Mouse (Mus musculus): ENCODE results near the gene Ankrd13a. TPM values are rescaled to one million over a fixed set of nuclear protein-coding genes. Genes with fewer than 3 reads are reported as not detected.

Ankrd13a gene
- total RNA-seq, 2 experiments from 2014 or later, result 16.1 to 17.3 TPM

DNA sequence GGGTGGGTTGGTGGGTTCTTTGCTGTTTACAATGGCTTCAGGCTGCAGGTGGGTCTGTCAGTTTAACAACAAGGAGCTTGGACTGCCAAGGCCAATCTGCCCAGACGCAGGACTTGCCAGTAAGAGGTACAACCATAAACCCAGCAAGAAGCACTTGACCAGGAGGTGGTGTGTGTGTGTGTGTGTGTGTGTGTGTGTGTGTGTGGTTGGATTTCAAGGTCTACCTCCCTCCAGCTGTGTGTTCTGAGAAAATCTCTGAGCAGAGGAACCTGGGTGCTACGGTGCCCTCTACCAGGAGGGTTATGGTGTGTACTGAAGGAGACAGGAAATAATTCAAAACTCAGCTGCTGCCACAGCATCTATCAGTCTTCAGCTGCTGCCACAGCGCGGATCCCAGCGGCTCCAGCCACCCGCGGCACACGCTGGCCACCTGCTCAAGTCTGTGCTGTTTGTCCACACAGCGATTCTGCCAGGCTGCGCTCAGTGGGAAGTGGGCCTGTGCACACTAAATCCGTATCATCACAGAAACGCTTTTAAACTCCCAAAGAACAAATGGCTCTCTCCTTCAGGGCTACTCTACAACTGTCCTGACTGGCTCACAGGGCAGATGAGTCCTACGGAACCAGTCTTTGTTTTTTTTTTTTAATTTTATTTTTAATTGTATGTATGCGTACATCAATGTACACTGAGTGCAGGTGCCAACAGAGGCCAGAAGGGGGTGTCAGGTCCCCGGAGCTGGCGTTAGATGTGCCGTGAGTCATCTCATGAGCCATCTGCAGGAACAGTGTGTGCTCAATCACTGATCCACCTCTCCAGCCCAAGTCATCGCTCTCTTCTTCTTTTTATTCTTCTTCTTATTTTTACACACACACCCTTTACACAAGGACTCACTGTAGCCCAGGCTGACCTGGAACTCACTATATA is 9.4 kb upstream of the Ankrd13a start:
- DNase-seq (ENCODE audit: low spot score), result no peak

DNA sequence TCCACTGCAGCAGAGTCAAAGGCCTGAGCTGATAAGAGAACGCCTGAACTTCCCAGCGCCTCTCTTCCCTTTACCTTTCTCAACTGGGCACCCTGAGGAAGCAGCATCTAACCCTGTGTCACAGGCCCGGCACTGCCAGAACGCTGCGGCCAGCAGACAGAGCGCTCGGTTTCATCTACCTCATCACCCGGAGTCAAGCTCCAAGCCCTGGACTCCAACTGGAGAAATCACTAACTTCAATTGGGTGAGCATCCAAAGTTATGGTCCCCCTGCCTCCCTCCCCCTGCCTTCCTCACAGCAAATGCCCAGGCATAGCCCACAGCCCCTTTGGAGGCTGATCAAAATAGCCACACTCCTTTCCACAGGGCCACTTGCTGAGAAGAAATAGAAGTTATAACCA is 7.8 kb upstream of the Ankrd13a start:
- no peak for DNase-seq (ENCODE audit: low spot score)

GRCm38 (mm10) chr5:114767185-114767584 is 7.3 kb upstream of the Ankrd13a start:
- DNase-seq (ENCODE audit: low spot score), result no peak

DNA sequence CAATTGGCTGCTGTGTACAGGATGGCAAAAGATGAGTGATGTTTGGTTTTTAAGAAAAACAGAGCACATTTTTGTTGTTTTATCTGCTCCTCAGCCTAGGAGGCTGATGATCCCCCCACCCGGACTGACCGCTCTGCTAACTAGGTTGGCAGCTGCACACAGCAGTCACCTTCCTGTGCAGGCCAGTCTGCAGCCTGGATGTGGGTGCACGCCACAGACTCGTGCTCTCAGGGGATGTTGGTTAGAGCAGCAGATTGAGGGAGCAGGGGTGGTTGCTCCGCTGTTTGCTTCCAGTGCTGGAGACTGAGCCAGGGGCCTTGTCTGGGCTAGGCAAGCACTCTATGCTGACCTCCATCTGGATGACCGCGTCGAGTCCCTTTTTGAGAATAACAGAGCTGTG is 4.7 kb upstream of the Ankrd13a start:
- no peak for DNase-seq (ENCODE audit: low spot score)

DNA sequence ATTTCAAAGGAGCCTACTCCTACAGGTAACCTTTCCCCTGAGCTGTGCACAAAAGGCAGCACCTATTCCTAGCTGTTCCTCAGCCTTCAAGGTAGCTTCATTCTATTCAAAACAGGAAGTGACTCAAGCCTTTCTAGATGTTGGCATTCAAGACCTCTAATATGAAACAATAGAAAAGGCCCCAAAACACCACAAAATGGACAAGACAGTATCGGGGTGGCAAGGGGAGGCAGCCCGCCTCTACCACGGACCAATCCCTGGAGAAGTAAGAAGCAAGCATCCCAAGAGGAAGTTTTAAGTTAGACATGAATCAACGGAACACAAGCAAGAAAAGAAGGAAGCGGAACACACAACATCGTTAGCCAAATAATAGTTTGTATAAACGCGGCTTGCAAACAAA is 2.7 kb upstream of the Ankrd13a start:
- DNase-seq (ENCODE audit: low spot score), result no peak

DNA sequence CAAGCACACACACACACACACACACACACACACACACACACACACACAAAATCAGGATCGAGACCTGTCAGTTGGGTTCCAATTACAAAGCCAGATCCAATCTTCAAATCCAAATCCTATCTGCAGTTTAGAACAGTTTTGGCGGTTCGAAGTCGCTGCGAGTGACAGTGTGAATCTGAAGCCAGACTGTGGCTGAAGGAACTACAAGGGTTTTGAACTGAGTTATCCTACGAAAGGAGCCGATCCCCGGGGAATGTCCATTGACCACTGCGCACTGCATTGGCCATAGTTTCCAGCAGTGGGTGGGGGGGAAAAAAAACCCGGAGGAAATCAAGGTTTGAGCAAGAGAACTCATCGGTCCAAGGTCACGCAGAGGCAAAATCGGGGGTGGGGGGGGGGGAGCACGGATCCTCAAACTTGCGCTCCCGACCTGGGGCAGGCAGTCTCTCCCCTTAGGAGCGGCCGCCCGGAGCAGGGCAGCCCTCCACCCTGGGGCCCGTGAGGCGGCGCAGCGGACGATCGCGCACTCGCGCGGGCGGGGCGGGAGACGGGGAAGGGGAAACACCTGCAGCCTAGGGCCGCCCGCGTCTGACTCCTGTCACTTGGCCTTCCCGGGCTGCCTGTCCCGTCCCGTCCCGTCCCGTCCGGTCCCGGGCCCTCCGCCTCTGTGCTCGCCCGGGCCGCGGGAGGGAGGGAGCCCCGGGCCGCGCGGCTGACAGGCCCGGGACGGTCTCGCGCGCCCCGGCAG is 1.8 kb upstream of the Ankrd13a start:
- DNase-seq (ENCODE audit: low spot score), result peak; percentile 47

DNA sequence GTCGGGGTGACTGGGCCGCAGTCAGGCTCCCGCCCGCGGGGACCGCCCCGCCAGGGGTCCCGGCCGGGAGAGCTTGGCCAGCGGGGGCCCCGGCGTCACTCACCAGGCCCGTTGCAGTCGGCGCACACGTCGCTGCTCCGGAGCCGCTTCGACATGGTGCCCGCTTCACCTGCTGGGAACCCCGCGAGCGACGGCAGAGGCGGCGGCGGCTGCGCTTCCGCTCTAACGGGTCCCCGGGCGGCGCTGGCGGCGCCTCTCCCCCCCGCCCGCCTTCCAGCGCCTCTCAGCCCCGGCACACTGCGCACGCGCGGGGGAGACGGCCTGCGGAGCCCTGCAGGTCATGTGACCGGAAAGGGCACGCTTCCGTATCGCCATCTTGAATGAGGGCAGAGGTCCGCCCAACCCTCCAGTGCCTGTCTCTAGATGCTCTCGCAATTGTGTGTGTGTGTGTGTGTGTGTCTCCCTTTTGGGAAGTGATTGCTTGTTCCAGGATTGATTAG is 1.2 kb upstream of the Ankrd13a start:
- peak; percentile 97 for DNase-seq (ENCODE audit: low spot score)

- peak; percentile 11 for DNase-seq (ENCODE audit: low spot score)
Measured at GRCm38 (mm10) chr5:114773780-114774179, 697 bp upstream of the Ankrd13a start.

- DNase-seq (ENCODE audit: low spot score), result peak; percentile 14
Measured at GRCm38 (mm10) chr5:114775056-114775979, 841 bp downstream of the Ankrd13a start, which contains the start of gene Git2. TSS of gene Git2 (minus strand) at chr5:114775517.

- DNase-seq (ENCODE audit: low spot score), result no peak
Measured at GRCm38 (mm10) chr5:114776174-114776573, 1.7 kb downstream of the Ankrd13a start.

- no peak for DNase-seq (ENCODE audit: low spot score)
Measured at GRCm38 (mm10) chr5:114779956-114780489, 5.5 kb downstream of the Ankrd13a start.

- no peak for DNase-seq (ENCODE audit: low spot score)
Measured at GRCm38 (mm10) chr5:114780912-114781311, 6.4 kb downstream of the Ankrd13a start.

DNA sequence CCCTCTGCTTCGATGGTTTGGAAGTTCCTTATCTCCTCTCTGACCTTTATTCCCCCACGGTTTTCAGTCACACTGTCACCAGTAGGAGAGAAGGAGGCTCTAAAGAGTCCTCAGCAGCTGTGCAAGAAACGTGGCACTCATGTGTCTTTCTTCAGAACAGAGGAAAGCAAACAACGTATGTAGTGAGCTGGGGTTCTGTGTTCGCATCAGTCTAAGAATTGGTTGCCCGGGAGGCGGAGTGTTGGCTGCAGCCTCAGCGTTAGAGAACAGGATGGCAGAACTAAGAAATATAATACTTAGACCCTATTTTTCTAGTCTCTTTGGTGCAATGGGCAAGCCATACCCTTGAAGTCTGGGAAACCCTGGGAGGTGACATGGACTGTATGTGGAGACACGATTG is 8.5 kb downstream of the Ankrd13a start:
- DNase-seq (ENCODE audit: low spot score), result no peak

GRCm38 (mm10) chr5:114783405-114784163 is 9.1 kb downstream of the Ankrd13a start:
- no peak for DNase-seq (ENCODE audit: low spot score)

GRCm38 (mm10) chr5:114784622-114785165 is 10.2 kb downstream of the Ankrd13a start:
- DNase-seq (ENCODE audit: low spot score), result no peak

DNA sequence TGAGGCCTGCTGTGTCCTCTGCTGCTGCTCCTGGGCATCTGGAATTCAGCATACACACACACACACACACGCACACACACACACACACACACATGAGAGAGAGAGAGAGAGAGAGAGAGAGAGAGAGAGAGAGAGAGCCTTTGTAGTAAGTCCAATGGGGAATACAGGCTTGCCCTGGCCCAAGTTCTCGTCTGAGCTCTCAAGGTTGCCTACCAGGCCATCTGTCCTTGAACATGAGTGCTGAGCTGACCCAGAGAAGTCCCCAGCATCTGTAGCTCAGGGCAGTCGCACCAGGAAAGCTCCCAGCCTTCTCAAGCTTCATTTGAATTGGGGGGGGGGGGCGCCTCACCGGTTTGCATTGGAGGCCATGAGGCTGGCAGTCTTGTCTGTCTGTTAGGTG is 10.7 kb downstream of the Ankrd13a start:
- DNase-seq (ENCODE audit: low spot score), result no peak

DNA sequence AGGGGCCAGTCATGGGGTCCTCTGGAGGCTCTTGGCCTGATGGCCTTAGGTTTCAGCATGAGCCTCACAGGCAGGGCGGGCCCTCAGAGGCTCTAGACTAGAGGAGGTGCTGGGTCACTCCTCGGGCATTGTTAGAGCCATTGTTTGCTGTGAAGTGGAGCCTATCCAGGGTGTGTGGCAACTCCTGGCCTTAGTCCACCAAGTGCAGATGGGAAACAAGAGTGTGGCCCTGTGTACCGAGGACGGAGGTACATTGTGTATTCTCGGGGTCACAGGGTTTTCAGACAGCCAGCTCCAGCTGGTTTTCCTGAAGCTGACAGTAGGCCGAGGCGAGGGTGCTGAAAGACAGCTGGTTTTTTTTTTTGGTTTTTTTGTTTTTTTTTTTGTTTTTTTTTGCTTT is 18.8 kb downstream of the Ankrd13a start:
- peak; percentile 24 for DNase-seq (ENCODE audit: low spot score)

DNA sequence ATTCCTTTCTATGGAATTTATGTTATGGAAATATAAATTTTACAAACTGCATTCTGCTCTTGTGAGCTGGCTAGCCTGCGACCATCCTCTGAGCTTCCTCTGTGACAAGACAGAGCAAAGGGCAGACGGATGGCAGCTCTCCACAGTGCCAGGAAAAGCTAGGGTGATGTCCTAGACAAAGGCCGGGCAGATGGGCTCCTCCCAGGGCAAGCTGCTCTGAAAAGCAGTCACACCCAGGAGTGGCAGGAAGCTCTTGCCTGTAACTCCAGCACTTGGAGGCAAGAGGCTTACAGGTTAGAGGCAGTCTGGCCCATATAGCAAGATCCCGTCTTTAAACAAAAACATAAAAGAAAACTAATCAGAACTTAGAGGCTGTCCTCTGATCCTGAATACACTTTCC is 20.1 kb downstream of the Ankrd13a start:
- DNase-seq (ENCODE audit: low spot score), result no peak

- no peak for DNase-seq (ENCODE audit: low spot score)
Measured at GRCm38 (mm10) chr5:114795231-114795630, 20.8 kb downstream of the Ankrd13a start.

DNA sequence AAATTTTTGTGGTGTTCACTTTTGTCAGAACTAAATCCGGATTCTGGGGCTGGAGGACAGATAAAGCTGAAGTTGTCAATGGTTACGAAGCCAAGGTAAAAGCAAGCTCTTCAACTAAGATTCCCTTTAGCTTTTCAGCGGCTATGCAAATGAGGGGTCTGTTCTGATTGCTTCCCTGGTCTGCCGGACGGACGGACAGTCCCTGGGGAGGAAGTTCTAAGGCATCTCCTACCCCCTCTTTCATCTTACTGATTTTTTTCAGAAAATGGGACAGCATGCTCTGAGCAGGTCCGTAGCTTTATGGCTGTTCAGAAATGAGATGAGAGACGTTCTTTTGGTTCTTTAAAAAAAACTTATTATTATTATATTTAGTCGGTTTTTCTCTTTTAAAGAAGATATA is 21.2 kb downstream of the Ankrd13a start:
- DNase-seq (ENCODE audit: low spot score), result no peak
